Mouse (Mus musculus): ENCODE measurements at regions not wholly inside any gene's neighbourhood (a gene's known extent, or its start where the extent isn't known, plus 50 kb on each side); places are given as distances from the start of the nearest gene placed in this dataset.

DNA sequence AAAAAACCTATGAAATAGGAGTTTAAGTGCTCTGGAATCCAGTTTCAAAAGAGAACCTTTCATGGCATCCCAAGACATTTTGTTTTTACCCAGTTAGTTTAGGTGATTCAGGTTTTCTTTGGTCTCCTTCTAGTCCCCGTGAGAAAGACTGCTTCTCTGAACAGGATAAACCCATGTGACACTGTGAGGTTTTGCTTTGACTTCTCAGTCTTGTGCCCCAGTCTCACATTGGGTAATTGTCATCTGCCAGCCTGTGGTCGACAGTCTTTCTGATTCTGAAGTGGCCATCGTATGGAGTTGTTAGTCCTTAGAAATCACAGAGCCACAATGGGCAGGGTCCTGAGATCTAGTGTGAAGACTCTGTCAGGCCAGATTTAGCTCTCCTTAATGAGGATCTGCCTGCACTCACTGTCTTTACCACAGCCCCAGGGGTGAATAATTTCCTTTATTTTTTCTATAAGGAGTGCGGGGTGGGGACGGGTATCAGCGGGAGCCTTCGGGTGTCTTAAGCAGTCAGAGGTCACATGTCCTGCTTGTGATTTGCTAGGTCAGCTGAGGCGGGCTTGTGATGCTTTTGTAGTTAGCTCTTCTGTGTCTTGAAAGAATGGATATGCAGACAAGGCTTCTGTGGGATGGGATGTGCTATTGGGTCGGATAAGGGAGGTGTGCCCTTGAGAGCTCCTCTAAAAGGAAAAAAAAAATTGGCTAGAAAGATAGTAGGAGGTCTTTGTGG, 104.3 kb downstream of the Btg1 start:
- TF ChIP-seq CTCF (IDR thresholded peaks at IDR 0.05; ENCODE audit: low read depth, low read length) (no peak), POLR2A (IDR thresholded peaks at IDR 0.05; ENCODE audit: insufficient read depth, low read length) (peak; percentile 14), EP300 (IDR thresholded peaks at IDR 0.05; ENCODE audit: insufficient read depth, low read depth, low read length) (peak; percentile 93)
